12 mouse cellular contexts compared by ENCODE assay signal in genomic region chr5:121925751-121926542, GRCm38 (mm10).
DNase-seq lines count a peak whose midpoint lies in the region; ATAC-seq lines count a peak whose summit lies in the region.
"Had no signal": no experiment of that assay in that cellular context is flagged by ENCODE, and none has a peak within 500 bp of the region (broad histone marks: within the 10 kb centered on the region; RNA-seq: fewer than 3 reads in every experiment).

No protein-coding gene starts in this region.

- H3K9me3 ChIP-seq in intestine, embryonic 15.5 days, result no peaks in the 10 kb centered on the region
- H3K9me3 ChIP-seq in intestine, embryonic 16.5 days (ENCODE audit: control insufficient read depth, low read length), result no peaks in the 10 kb centered on the region
- H3K9me3 ChIP-seq in embryonic facial prominence, embryonic 10.5 days, result no peaks in the 10 kb centered on the region
- H3K9me3 ChIP-seq in hindbrain, embryonic 13.5 days, result no peaks in the 10 kb centered on the region
- H3K9me3 ChIP-seq in midbrain, embryonic 16.5 days (replicated peaks; ENCODE audit: control insufficient read depth, low read length, poor library complexity, severe bottlenecking), result no peaks in the 10 kb centered on the region
- H3K9me3 ChIP-seq: heart, embryonic 15.5 days; liver, embryonic 12.5 days had no signal

- H3K27me3 ChIP-seq in intestine, embryonic 15.5 days (replicated peaks), result peaks cover 6% of the 10 kb centered on the region; the same call in 1 of the 2 replicates
- peaks cover 12% of the 10 kb centered on the region; the same call in 1 of the 2 replicates for H3K27me3 ChIP-seq in intestine, embryonic 16.5 days (replicated peaks; ENCODE audit: control insufficient read depth, insufficient read depth, low read length)
- H3K27me3 ChIP-seq in embryonic facial prominence, embryonic 10.5 days (replicated peaks; ENCODE audit: low read depth, poor library complexity, severe bottlenecking), result peaks cover 62% of the 10 kb centered on the region
- H3K27me3 ChIP-seq in hindbrain, embryonic 13.5 days, result peaks cover 17% of the 10 kb centered on the region; the same call in 1 of the 2 replicates
- H3K27me3 ChIP-seq in midbrain, embryonic 16.5 days (ENCODE audit: control insufficient read depth, insufficient read depth, low read depth, low read length), result no peaks in the 10 kb centered on the region; the same call in 1 of the 2 replicates

- ATAC-seq in intestine, embryonic 15.5 days, result no peak
- no peak for ATAC-seq in intestine, embryonic 16.5 days
- no peak for ATAC-seq in hindbrain, embryonic 13.5 days (ENCODE audit: low FRiP score)
- ATAC-seq in midbrain, embryonic 16.5 days, result 0 out of 2 replicates have a peak, but pooled peaks have one; percentile 5
- ATAC-seq: liver, embryonic 12.5 days had no signal

- H3K9ac ChIP-seq in intestine, embryonic 15.5 days, result no peak overlapping the region
- H3K9ac ChIP-seq in intestine, embryonic 16.5 days (ENCODE audit: low read depth, low read length), result no peak overlapping the region
- H3K9ac ChIP-seq in hindbrain, embryonic 13.5 days, result peak overlapping the region; percentile 60
- no peak overlapping the region; the same call in 1 of the 2 replicates for H3K9ac ChIP-seq in midbrain, embryonic 16.5 days (ENCODE audit: low read depth, low read length)
- H3K9ac ChIP-seq: heart, embryonic 15.5 days; liver, embryonic 12.5 days had no signal

- H3K4me1 ChIP-seq in intestine, embryonic 15.5 days (replicated peaks), result peaks cover 18% of the 10 kb centered on the region
- peaks cover 15% of the 10 kb centered on the region; the same call in 1 of the 2 replicates for H3K4me1 ChIP-seq in intestine, embryonic 16.5 days (ENCODE audit: control insufficient read depth, insufficient read depth, low read length)
- peaks cover 62% of the 10 kb centered on the region for H3K4me1 ChIP-seq in embryonic facial prominence, embryonic 10.5 days
- peaks cover 82% of the 10 kb centered on the region for H3K4me1 ChIP-seq in hindbrain, embryonic 13.5 days (replicated peaks)
- peaks cover 36% of the 10 kb centered on the region for H3K4me1 ChIP-seq in midbrain, embryonic 16.5 days (ENCODE audit: control insufficient read depth, insufficient read depth, low read length)
- H3K4me1 ChIP-seq: heart, embryonic 15.5 days had no signal

- no peaks in the 10 kb centered on the region for H3K36me3 ChIP-seq in intestine, embryonic 15.5 days
- no peaks in the 10 kb centered on the region for H3K36me3 ChIP-seq in intestine, embryonic 16.5 days (ENCODE audit: control insufficient read depth, insufficient read depth, low read length)
- H3K36me3 ChIP-seq in embryonic facial prominence, embryonic 10.5 days (replicated peaks), result no peaks in the 10 kb centered on the region
- no peaks in the 10 kb centered on the region for H3K36me3 ChIP-seq in hindbrain, embryonic 13.5 days
- H3K36me3 ChIP-seq in midbrain, embryonic 16.5 days (ENCODE audit: control insufficient read depth, insufficient read depth, low read length), result no peaks in the 10 kb centered on the region; the same call in 1 of the 2 replicates
- H3K36me3 ChIP-seq: heart, embryonic 15.5 days; liver, embryonic 12.5 days had no signal

- 0 out of 2 replicates have a peak overlapping the region, but pooled peaks have one; percentile 1 for H3K27ac ChIP-seq in intestine, embryonic 15.5 days
- no peak overlapping the region for H3K27ac ChIP-seq in intestine, embryonic 16.5 days (ENCODE audit: low read length)
- no peak overlapping the region for H3K27ac ChIP-seq in embryonic facial prominence, embryonic 10.5 days (replicated peaks)
- H3K27ac ChIP-seq in hindbrain, embryonic 13.5 days, result peak overlapping the region; percentile 81
- no peak overlapping the region for H3K27ac ChIP-seq in midbrain, embryonic 16.5 days (ENCODE audit: low read length)
- H3K27ac ChIP-seq: heart, embryonic 15.5 days; liver, embryonic 12.5 days had no signal

- no peak for DNase-seq in embryonic facial prominence, embryonic 10.5 days (ENCODE audit: low spot score)
- no peak for DNase-seq in thymus, postnatal 36 days
- no peak for DNase-seq in kidney, postnatal 25 days
- DNase-seq in thymus, postnatal 0 days (ENCODE audit: low spot score), result no peak
- DNase-seq: gastrocnemius, postnatal 36 days; kidney, adult 11 months had no signal

- 0 out of 2 replicates have a peak overlapping the region, but pooled peaks have one; percentile 14 for H3K4me2 ChIP-seq in intestine, embryonic 15.5 days (replicated peaks)
- no peak overlapping the region for H3K4me2 ChIP-seq in intestine, embryonic 16.5 days (ENCODE audit: low read depth, low read length)
- H3K4me2 ChIP-seq in hindbrain, embryonic 13.5 days, result peak overlapping the region; percentile 53
- peak overlapping the region; percentile 48 for H3K4me2 ChIP-seq in midbrain, embryonic 16.5 days (ENCODE audit: low read length)
- H3K4me2 ChIP-seq: heart, embryonic 15.5 days; liver, embryonic 12.5 days had no signal

- WGBS in intestine, embryonic 15.5 days, result 40% methylated on average over 28 of the region's 28 CpGs
- WGBS in intestine, embryonic 16.5 days, result 41% methylated on average over 28 of the region's 28 CpGs
- 24% methylated on average over 28 of the region's 28 CpGs for WGBS in embryonic facial prominence, embryonic 10.5 days
- WGBS in hindbrain, embryonic 13.5 days, result 10% methylated on average over 28 of the region's 28 CpGs
- WGBS in midbrain, embryonic 16.5 days, result 11% methylated on average over 28 of the region's 28 CpGs

- H3K4me3 ChIP-seq in intestine, embryonic 15.5 days (replicated peaks), result no peak overlapping the region
- no peak overlapping the region for H3K4me3 ChIP-seq in intestine, embryonic 16.5 days (ENCODE audit: low read length)
- peak overlapping the region; percentile 21; the same call in 1 of the 2 replicates for H3K4me3 ChIP-seq in embryonic facial prominence, embryonic 10.5 days
- peak overlapping the region; percentile 18 for H3K4me3 ChIP-seq in hindbrain, embryonic 13.5 days
- peak overlapping the region; percentile 8; the same call in 1 of the 2 replicates for H3K4me3 ChIP-seq in midbrain, embryonic 16.5 days (ENCODE audit: low read depth, low read length)
- H3K4me3 ChIP-seq: heart, embryonic 15.5 days; liver, embryonic 12.5 days had no signal

Comparison
In these comparisons a context has a peak if more than half of its experiments do, and no peak if none do; other contexts are left out.
1. H3K27ac ChIP-seq: peak in intestine, embryonic 15.5 days (single experiment) and hindbrain, embryonic 13.5 days (single experiment); none in intestine, embryonic 16.5 days (single experiment), embryonic facial prominence, embryonic 10.5 days (single experiment) and midbrain, embryonic 16.5 days (single experiment).
2. H3K4me3 ChIP-seq: peak in embryonic facial prominence, embryonic 10.5 days (single experiment), hindbrain, embryonic 13.5 days (single experiment) and midbrain, embryonic 16.5 days (single experiment); none in intestine, embryonic 15.5 days (single experiment) and intestine, embryonic 16.5 days (single experiment).